Mouse (Mus musculus) lung, postnatal 14 days (tissue): Measurements from ENCODE around the gene Tm9sf2.
"Not testable (repeated sequence)": the region's sequence is repeated elsewhere in the genome, so short reads cannot be mapped to it uniquely, and the experiment has no call there.

ENCODE experiments used
- DNase-seq: peaks from one replicate; pipeline ENCODE4 v3.0.0; 2021

The Tm9sf2 gene

GRCm38 (mm10) chr14:122106822-122107468 lies at the start of gene Tm9sf2:
Gene Tm9sf2 (plus strand): TSS chr14:122107038.
- peak; percentile 95 for DNase-seq

GRCm38 (mm10) chr14:122057941-122058346 lies 48.9 kb upstream of the Tm9sf2 start:
- no peak for DNase-seq

GRCm38 (mm10) chr14:122060642-122061041 lies 46.2 kb upstream of the Tm9sf2 start:
- DNase-seq, result peak; percentile 91

- DNase-seq, result no peak
These were observed 45.5 kb upstream of the Tm9sf2 start for GRCm38 (mm10) chr14:122061376-122061775.

GRCm38 (mm10) chr14:122062411-122063090 lies 44.3 kb upstream of the Tm9sf2 start:
- DNase-seq, result no peak

- no peak for DNase-seq
These were observed 43.2 kb upstream of the Tm9sf2 start for GRCm38 (mm10) chr14:122063599-122063998.

GRCm38 (mm10) chr14:122064519-122064918 lies 42.3 kb upstream of the Tm9sf2 start:
- peak; percentile 81 for DNase-seq

GRCm38 (mm10) chr14:122066243-122066642 lies 40.6 kb upstream of the Tm9sf2 start:
- no peak for DNase-seq

GRCm38 (mm10) chr14:122068036-122068435 lies 38.8 kb upstream of the Tm9sf2 start:
- not testable (repeated sequence) for DNase-seq

GRCm38 (mm10) chr14:122068801-122069695 lies 37.8 kb upstream of the Tm9sf2 start:
- no peak for DNase-seq

GRCm38 (mm10) chr14:122069948-122070347 lies 36.9 kb upstream of the Tm9sf2 start:
- DNase-seq, result no peak

- no peak for DNase-seq
These were observed 33.4 kb upstream of the Tm9sf2 start for GRCm38 (mm10) chr14:122073422-122073821.

- DNase-seq, result peak; percentile 21
These were observed 32.5 kb upstream of the Tm9sf2 start for GRCm38 (mm10) chr14:122074360-122074759.

GRCm38 (mm10) chr14:122075485-122076200 lies 31.2 kb upstream of the Tm9sf2 start:
- no peak for DNase-seq

GRCm38 (mm10) chr14:122077017-122077416 lies 29.8 kb upstream of the Tm9sf2 start:
- DNase-seq, result no peak

- peak; percentile 72 for DNase-seq
These were observed 27.4 kb upstream of the Tm9sf2 start for GRCm38 (mm10) chr14:122079428-122079827.

- no peak for DNase-seq
These were observed 26.9 kb upstream of the Tm9sf2 start for GRCm38 (mm10) chr14:122079921-122080320.

- no peak for DNase-seq
These were observed 25.5 kb upstream of the Tm9sf2 start for GRCm38 (mm10) chr14:122081308-122081707.

- no peak for DNase-seq
These were observed 23.3 kb upstream of the Tm9sf2 start for GRCm38 (mm10) chr14:122083499-122083898.

GRCm38 (mm10) chr14:122087956-122088355 lies 18.9 kb upstream of the Tm9sf2 start:
- DNase-seq, result no peak

- no peak for DNase-seq
These were observed 14.5 kb upstream of the Tm9sf2 start for GRCm38 (mm10) chr14:122092363-122092762.

GRCm38 (mm10) chr14:122096331-122096730 lies 10.5 kb upstream of the Tm9sf2 start:
- no peak for DNase-seq

- no peak for DNase-seq
These were observed 7.3 kb upstream of the Tm9sf2 start for GRCm38 (mm10) chr14:122099584-122099983.
